Mouse (Mus musculus) neural tube, embryonic 15.5 days (tissue): Measurements from ENCODE around the gene Ccdc47. TPM values are rescaled to one million over a fixed set of nuclear protein-coding genes. Genes with fewer than 3 reads are reported as not detected.
A peak's percentile ranks its signal among the peaks of the same experiment; 100 is the strongest.

Experiments
- ATAC-seq: fragments of 200-750 bp; cut with Nextera tagmentation; 2 replicates; pipeline ENCODE4 v1.8.0; 2017; ENCODE audit warnings: mild to moderate bottlenecking, moderate TSS enrichment, moderate library complexity; ENCODE audit not compliant: low FRiP score
- H3K27ac ChIP-seq: fragments of 300-500 bp; sonication (generic); replicated peaks from 2 replicates; pipeline ENCODE4 v1.5.1; 2015; ENCODE audit warnings: mild to moderate bottlenecking, inconsistent platforms
- H3K27me3 ChIP-seq: fragments of 300-500 bp; sonication (generic); replicated peaks from 2 replicates; pipeline ENCODE4 v1.6.1; 2015; ENCODE audit warnings: inconsistent platforms
- H3K36me3 ChIP-seq: fragments of 300-500 bp; sonication (generic); 2 replicates; pipeline ENCODE4 v1.6.1; 2015; ENCODE audit warnings: inconsistent platforms
- H3K4me1 ChIP-seq: fragments of 300-500 bp; sonication (generic); 2 replicates; pipeline ENCODE4 v1.6.1; 2015; ENCODE audit warnings: inconsistent platforms
- H3K4me2 ChIP-seq: fragments of 300-500 bp; sonication (generic); 2 replicates; pipeline ENCODE4 v1.6.1; 2015; ENCODE audit warnings: inconsistent platforms, mild to moderate bottlenecking, moderate library complexity
- H3K4me3 ChIP-seq: fragments of 300-500 bp; sonication (generic); replicated peaks from 2 replicates; pipeline ENCODE4 v1.5.1; 2015; ENCODE audit warnings: mild to moderate bottlenecking, inconsistent platforms
- H3K9ac ChIP-seq: fragments of 300-500 bp; sonication (generic); replicated peaks from 2 replicates; pipeline ENCODE4 v1.6.1; 2015; ENCODE audit warnings: mild to moderate bottlenecking, inconsistent platforms
- H3K9me3 ChIP-seq: fragments of 300-500 bp; sonication (generic); replicated peaks from 2 replicates; pipeline ENCODE4 v1.6.1; 2016; ENCODE audit warnings: inconsistent platforms
- WGBS: fragments of 180-500 bp; shearing (Covaris S2); methylation state at CpG from one replicate; pipeline ENCODE4 v1.1.7; 2015; ENCODE audit warnings: mixed read lengths; 5-methylcytosine and 5-hydroxymethylcytosine counted together
- polyA plus RNA-seq: library from polyadenylated mRNA; unstranded; fragments of >200 nt; fragmentation: Nextera tagmentation; extraction: Ambion mirVana; gene quantifications from 2 replicates; pipeline ENCODE4 v1.2.1, GENCODE M21; 2015

Ccdc47 gene
- polyA plus RNA-seq, 1 experiment from 2014 or later: 98.3 TPM

DNA sequence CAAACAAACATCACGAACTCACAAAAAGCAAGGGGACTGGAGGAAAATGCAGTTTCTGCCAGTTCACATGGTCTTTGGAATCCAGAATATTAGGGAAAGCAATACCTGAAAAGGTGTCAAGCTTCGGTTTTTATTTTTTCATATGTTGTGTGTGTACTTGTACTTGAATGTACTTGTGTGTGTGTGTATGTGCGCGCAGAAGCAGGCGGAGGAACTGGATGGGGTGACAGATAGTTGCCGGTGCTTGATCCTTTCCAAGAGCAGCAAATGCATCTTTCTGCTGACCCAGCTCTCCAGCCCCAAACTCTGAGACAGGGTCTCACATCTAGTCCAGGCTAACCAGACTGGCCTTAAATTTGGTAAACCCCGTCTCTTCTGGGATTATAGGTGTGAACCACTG lies 21.3 kb downstream of the Ccdc47 start:
- peaks cover 17% of the 10 kb centered on the region for H3K4me1 ChIP-seq
- 92% methylated on average over 7 of the region's 7 CpGs for WGBS
- ATAC-seq: no peak
- H3K36me3 ChIP-seq: peaks cover 24% of the 10 kb centered on the region
- H3K9me3 ChIP-seq: no peaks in the 10 kb centered on the region
- no peak overlapping the region for H3K9ac ChIP-seq
- no peak overlapping the region for H3K4me2 ChIP-seq
- no peak overlapping the region for H3K4me3 ChIP-seq
- no peak overlapping the region for H3K27ac ChIP-seq
- H3K27me3 ChIP-seq: no peaks in the 10 kb centered on the region

DNA sequence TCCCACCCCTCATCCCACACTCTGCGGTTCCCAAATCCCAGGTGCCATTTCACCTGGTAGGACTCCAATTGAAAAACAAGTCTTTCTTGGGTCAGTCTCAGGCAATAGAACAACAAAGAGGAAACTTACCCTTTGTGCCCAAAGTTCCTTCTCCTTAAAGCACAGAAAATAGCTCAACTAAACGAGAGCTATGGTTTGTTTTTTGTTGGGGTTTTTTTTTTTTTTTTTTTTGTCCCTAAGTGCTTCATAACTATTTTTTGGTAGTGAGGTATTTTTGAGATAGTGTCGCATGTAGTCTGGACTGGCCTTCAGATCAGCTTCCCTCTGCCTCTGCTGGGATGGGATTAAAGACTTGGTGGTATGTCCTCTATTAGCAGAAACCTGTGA lies 22.0 kb downstream of the Ccdc47 start:
- H3K9me3 ChIP-seq: no peaks in the 10 kb centered on the region
- ATAC-seq: no peak
- H3K9ac ChIP-seq: peak overlapping the region; percentile 60
- H3K27me3 ChIP-seq: no peaks in the 10 kb centered on the region
- peak overlapping the region; percentile 78 for H3K4me2 ChIP-seq
- H3K27ac ChIP-seq: peak overlapping the region; percentile 91
- WGBS: 37% methylated on average over 3 of the region's 3 CpGs
- peaks cover 24% of the 10 kb centered on the region for H3K36me3 ChIP-seq
- H3K4me1 ChIP-seq: peaks cover 17% of the 10 kb centered on the region
- H3K4me3 ChIP-seq: peak overlapping the region; percentile 88

DNA sequence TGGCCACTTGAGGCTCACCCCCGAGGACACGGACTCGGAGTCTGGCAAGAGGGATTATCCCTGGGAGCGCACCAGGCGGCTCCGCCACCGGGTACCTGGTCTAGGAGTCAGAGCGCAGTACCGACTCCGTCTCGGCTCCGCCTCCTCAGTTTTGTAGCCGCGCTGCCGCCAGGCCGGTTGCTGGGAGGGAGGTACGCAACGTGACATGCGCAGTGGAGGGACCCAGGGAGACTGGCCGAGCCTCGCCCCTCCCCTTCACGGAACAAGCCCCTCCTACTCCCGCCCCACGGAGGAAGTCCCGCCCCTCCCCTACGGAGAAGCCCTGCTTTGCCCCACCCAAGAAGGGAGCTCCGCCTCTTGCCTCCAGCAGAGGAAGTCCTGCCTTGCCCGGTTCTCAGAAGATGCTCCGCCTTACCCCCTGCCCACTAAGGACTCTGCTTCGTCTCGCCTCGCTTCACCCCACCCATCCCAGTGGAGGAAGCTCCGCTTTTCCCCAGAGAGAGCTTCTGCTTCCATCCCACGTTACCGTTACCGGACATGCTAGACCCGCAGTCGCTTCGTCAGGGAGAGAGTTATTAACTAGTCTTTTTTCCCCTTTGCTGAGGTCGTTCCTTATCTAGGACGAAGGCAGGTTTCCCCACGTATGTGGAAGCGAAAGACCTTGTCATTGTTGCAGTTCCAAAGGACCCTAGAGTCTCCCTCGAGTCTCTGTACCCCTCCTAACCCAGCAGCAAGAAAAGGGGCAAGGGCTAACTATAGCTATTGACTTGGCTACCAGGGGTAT lies 22.6 kb downstream of the Ccdc47 start:
- peak; percentile 95 for ATAC-seq
- Histone ChIP-seq H3K36me3 (peaks cover 22% of the 10 kb centered on the region), H3K4me2 (peak overlapping the region; percentile 78), H3K4me1 (peaks cover 17% of the 10 kb centered on the region), H3K27ac (peak overlapping the region; percentile 91), H3K4me3 (peak overlapping the region; percentile 88), H3K27me3 (no peaks in the 10 kb centered on the region), H3K9me3 (no peaks in the 10 kb centered on the region), H3K9ac (peak overlapping the region; percentile 84)
- WGBS: under 1% methylated on average over 41 of the region's 44 CpGs

GRCm38 (mm10) chr11:106192657-106193370 lies 23.3 kb downstream of the Ccdc47 start:
- H3K27me3 ChIP-seq: no peaks in the 10 kb centered on the region
- H3K27ac ChIP-seq: peak overlapping the region; percentile 91
- H3K4me1 ChIP-seq: peaks cover 17% of the 10 kb centered on the region
- H3K9me3 ChIP-seq: no peaks in the 10 kb centered on the region
- peak overlapping the region; percentile 88 for H3K4me3 ChIP-seq
- 11% methylated on average over 19 of the region's 19 CpGs for WGBS
- ATAC-seq: peak; percentile 60; the same call in 1 of the 2 replicates
- H3K9ac ChIP-seq: peak overlapping the region; percentile 84
- H3K36me3 ChIP-seq: peaks cover 15% of the 10 kb centered on the region
- peak overlapping the region; percentile 78 for H3K4me2 ChIP-seq

- Histone ChIP-seq H3K9me3 (no peaks in the 10 kb centered on the region), H3K4me2 (peak overlapping the region; percentile 78), H3K4me1 (peaks cover 17% of the 10 kb centered on the region), H3K27ac (no peak overlapping the region), H3K27me3 (no peaks in the 10 kb centered on the region), H3K36me3 (peaks cover 9% of the 10 kb centered on the region), H3K9ac (no peak overlapping the region), H3K4me3 (peak overlapping the region; percentile 88)
- ATAC-seq: no peak
- 95% methylated on average over 5 of the region's 5 CpGs for WGBS
Observed at GRCm38 (mm10) chr11:106192241-106192640, 23.9 kb downstream of the Ccdc47 start.

DNA sequence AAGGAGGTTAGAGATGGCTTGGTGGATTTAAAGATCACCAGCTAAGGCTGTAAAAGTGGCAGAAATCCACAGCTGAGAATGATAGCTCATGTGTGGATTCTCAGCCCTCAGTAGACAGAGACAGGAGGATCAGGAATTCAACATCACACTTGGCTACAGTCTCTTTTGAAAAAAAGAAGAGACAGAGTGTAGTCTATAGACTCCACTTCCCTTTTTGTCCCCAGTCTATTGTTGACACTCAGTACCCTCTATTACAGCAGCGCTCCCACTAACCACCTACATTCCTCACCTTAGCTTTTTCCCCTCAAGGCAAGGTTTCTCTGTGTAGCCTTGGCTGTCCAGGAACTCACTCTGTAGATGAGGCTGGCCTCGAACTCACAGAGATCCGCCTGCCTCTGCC lies 24.4 kb downstream of the Ccdc47 start:
- no peak for ATAC-seq
- 96% methylated on average over 3 of the region's 3 CpGs for WGBS
- H3K27me3 ChIP-seq: no peaks in the 10 kb centered on the region
- H3K4me2 ChIP-seq: no peak overlapping the region
- H3K4me3 ChIP-seq: no peak overlapping the region
- peaks cover 6% of the 10 kb centered on the region for H3K36me3 ChIP-seq
- H3K27ac ChIP-seq: no peak overlapping the region
- no peak overlapping the region for H3K9ac ChIP-seq
- no peaks in the 10 kb centered on the region for H3K9me3 ChIP-seq
- H3K4me1 ChIP-seq: peaks cover 17% of the 10 kb centered on the region

DNA sequence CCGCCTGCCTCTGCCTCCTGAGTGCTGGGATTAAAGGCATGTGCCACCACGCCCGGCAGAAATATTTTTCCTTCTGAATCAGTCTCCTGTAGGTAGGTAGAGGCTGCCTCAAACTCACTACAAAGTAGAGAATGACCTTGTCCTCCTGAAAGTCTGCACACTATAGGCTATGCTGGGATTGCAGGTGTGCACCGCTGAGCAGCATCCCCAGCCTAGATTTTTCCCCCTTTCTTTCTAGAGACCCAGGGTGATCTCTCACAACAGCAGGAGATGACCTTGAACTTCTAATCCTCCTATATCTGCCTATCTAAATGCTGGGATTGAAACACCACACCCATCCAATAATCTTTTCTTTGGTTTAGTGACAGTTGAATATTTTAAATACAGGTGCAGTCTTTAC lies 28.8 kb downstream of the Ccdc47 start:
- H3K4me1 ChIP-seq: peaks cover 6% of the 10 kb centered on the region
- no peaks in the 10 kb centered on the region for H3K9me3 ChIP-seq
- no peak overlapping the region for H3K4me2 ChIP-seq
- no peak overlapping the region for H3K9ac ChIP-seq
- no peaks in the 10 kb centered on the region for H3K27me3 ChIP-seq
- ATAC-seq: no peak
- peaks cover 25% of the 10 kb centered on the region; the same call in 1 of the 2 replicates for H3K36me3 ChIP-seq
- H3K27ac ChIP-seq: no peak overlapping the region
- 96% methylated on average over 4 of the region's 4 CpGs for WGBS
- no peak overlapping the region for H3K4me3 ChIP-seq

DNA sequence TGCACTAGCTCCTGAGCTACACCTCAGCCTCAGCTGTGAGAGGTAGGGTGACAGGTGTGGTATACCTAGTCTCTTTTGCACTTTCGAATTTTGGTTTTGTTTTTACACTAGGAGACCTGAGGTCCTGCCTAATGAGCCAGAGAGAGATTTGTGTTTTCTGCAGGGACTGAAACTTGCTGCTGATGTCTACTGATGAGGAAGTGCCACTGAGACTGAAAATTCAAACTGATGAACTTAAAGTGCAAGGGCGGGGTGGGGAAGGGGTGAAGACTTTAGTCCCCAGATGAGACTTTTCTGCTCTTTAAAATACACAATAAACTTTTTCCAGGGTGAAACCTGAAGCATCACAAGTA lies 35.7 kb downstream of the Ccdc47 start:
- Histone ChIP-seq H3K9me3 (no peaks in the 10 kb centered on the region), H3K4me2 (no peak overlapping the region)
- no peak for ATAC-seq

DNA sequence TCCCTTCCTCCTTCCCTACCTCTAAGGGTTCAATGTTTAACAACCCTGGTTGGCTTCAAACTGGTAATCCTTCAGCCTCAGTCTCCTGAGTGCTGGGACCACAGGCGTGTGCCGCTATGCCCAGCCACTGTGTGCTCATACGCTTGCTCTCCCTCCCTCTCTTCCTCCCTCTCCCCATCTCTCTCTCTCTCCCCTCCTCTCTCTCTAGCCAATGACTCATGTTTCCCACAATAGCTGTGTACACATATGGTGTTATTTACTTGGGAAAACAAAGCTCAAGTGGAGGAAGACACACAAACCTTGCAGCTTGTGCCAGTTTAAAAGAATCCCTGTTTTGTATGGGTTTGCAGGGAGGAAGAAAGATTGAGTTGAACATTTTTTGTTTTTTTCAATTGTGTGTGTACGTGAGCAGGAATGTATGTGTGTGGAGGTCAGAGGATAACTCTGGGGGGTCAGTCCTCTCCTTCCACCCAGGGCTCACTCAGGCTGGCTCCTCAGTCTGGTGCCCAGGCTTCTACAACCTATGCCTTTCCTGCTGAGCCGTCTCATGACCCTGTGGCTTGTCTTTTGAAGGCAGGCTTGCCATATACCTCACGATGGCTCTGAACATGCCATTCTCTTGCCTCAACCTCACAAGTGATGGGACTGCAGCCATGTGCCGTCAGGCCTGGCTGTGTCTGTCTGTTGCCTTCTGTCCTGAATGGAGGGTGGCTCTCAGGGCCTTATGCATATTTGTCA lies 36.3 kb downstream of the Ccdc47 start:
- H3K27ac ChIP-seq: no peak overlapping the region
- no peak overlapping the region for H3K4me3 ChIP-seq
- WGBS: 76% methylated on average over 7 of the region's 7 CpGs
- ATAC-seq: no peak
- no peaks in the 10 kb centered on the region for H3K9me3 ChIP-seq
- no peaks in the 10 kb centered on the region for H3K4me1 ChIP-seq
- no peak overlapping the region for H3K9ac ChIP-seq
- no peaks in the 10 kb centered on the region for H3K27me3 ChIP-seq
- H3K36me3 ChIP-seq: peaks cover 27% of the 10 kb centered on the region; the same call in 1 of the 2 replicates
- no peak overlapping the region for H3K4me2 ChIP-seq

More for the DNA sequence above, 35.7 kb downstream of the Ccdc47 start:
- WGBS: 92% methylated on average over 2 of the region's 2 CpGs
- Histone ChIP-seq H3K27ac (no peak overlapping the region), H3K27me3 (no peaks in the 10 kb centered on the region), H3K9ac (no peak overlapping the region), H3K4me1 (no peaks in the 10 kb centered on the region), H3K4me3 (no peak overlapping the region), H3K36me3 (peaks cover 30% of the 10 kb centered on the region; the same call in 1 of the 2 replicates)

DNA sequence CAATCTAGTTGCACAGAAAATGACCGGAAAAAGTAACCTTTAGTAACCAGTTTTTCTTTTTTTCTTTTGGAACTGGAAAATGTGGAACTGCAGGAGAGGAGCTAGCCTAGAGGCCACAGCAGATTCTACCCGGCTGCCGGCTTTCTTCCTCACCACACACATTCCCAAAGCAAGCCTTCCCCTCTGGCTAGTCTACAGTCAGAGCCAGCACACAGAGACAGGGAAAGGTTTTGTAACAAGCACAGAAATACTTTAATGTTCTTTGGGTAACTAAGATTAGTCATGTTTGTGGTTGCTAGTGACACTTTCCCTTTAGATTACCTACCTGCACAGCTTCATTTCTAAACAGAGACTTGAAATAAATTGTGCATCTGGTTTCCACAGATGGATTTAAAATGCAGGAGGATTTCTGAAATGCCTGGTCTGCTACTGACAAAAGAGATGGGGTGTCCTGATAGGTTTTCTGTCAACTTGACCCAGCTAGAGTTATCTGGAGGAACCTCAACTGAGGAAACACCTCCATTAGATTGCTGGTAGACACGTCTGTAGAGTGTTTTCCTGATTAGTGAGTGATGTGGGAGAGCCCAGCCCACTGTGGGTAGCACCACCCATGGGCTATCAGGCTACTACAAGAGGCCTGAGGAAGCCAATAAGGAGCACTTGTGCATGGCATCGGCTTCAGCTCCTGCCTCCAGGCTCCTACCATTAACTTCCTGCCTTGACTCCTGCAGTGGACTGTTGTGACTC lies 37.9 kb downstream of the Ccdc47 start:
- no peak for ATAC-seq
- Histone ChIP-seq H3K4me1 (no peaks in the 10 kb centered on the region), H3K36me3 (peaks cover 18% of the 10 kb centered on the region; the same call in 1 of the 2 replicates), H3K9ac (no peak overlapping the region), H3K9me3 (no peaks in the 10 kb centered on the region), H3K4me3 (no peak overlapping the region), H3K27ac (no peak overlapping the region), H3K4me2 (no peak overlapping the region), H3K27me3 (no peaks in the 10 kb centered on the region)
- WGBS: 79% methylated on average over 5 of the region's 5 CpGs

DNA sequence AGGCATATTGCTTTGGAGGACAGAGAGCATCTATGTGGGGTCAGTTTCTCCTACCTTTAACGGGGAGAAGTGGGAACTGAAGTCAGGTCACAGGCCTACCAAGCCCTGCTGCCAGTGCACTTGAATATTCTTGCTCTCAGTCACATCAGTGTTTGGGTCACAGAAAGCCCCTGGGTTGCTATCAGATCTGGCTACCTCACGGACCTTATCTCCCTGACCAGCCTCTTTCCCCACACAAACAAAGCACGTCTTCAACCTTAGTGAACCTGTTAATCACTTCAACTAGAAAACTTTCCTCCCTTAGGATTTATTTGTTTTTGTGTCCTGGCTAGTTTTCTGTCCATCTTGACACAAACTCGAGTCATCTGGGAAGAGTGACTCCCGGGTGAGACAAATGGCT lies 39.8 kb downstream of the Ccdc47 start:
- no peaks in the 10 kb centered on the region for H3K4me1 ChIP-seq

More for the DNA sequence above, 39.8 kb downstream of the Ccdc47 start:
- ATAC-seq: no peak
- no peak overlapping the region for H3K4me3 ChIP-seq
- WGBS: 92% methylated on average over 5 of the region's 5 CpGs
- H3K4me2 ChIP-seq: no peak overlapping the region
- H3K27me3 ChIP-seq: no peaks in the 10 kb centered on the region
- H3K9ac ChIP-seq: no peak overlapping the region
- H3K27ac ChIP-seq: no peak overlapping the region
- peaks cover 13% of the 10 kb centered on the region; the same call in 1 of the 2 replicates for H3K36me3 ChIP-seq
- no peaks in the 10 kb centered on the region for H3K9me3 ChIP-seq
